Mouse (Mus musculus) forebrain, embryonic 13.5 days (tissue): ENCODE results near the gene Atp2b2. TPM values are rescaled to one million over a fixed set of nuclear protein-coding genes. Genes with fewer than 3 reads are reported as not detected.

ENCODE experiments used
- ATAC-seq: fragments of 200-750 bp; cut with Nextera tagmentation; 2 replicates; pipeline ENCODE4 v1.8.0; 2017
- H3K27ac ChIP-seq: fragments of 300-500 bp; sonication (generic); 2 replicates; pipeline ENCODE4 v1.5.1; 2015; ENCODE audit warnings: inconsistent platforms, mild to moderate bottlenecking, moderate library complexity
- H3K27me3 ChIP-seq: fragments of 300-500 bp; sonication (generic); 2 replicates; pipeline ENCODE4 v1.6.1; 2015; ENCODE audit warnings: mild to moderate bottlenecking, inconsistent platforms
- H3K36me3 ChIP-seq: fragments of 300-500 bp; sonication (generic); 2 replicates; pipeline ENCODE4 v1.6.1; 2015; ENCODE audit warnings: mild to moderate bottlenecking, inconsistent platforms; ENCODE audit not compliant: poor library complexity, severe bottlenecking
- H3K4me1 ChIP-seq: fragments of 300-500 bp; sonication (generic); 2 replicates; pipeline ENCODE4 v1.6.1; 2015; ENCODE audit warnings: inconsistent platforms
- H3K4me2 ChIP-seq: fragments of 300-500 bp; sonication (generic); 2 replicates; pipeline ENCODE4 v1.6.1; 2015; ENCODE audit warnings: inconsistent platforms, mild to moderate bottlenecking, moderate library complexity
- H3K4me3 ChIP-seq: fragments of 300-500 bp; sonication (generic); 2 replicates; pipeline ENCODE4 v1.5.1; 2015; ENCODE audit warnings: mild to moderate bottlenecking, inconsistent platforms
- H3K9ac ChIP-seq: fragments of 300-500 bp; sonication (generic); 2 replicates; pipeline ENCODE4 v1.6.1; 2015; ENCODE audit warnings: mild to moderate bottlenecking, inconsistent platforms
- H3K9me3 ChIP-seq: fragments of 300-500 bp; sonication (generic); replicated peaks from 2 replicates; pipeline ENCODE4 v1.6.1; 2016; ENCODE audit warnings: inconsistent platforms
- WGBS: fragments of 180-500 bp; shearing (Covaris S2); methylation state at CpG from one replicate; pipeline ENCODE4 v1.1.7; 2015; 5-methylcytosine and 5-hydroxymethylcytosine counted together
- polyA plus RNA-seq: library from polyadenylated mRNA; unstranded; fragments of >200 nt; fragmentation: Nextera tagmentation; extraction: Ambion mirVana; gene quantifications from 2 replicates; pipeline ENCODE4 v1.2.1, GENCODE M21; 2015

Atp2b2 gene
- polyA plus RNA-seq, 1 experiment from 2014 or later = 15.5 TPM

GRCm38 (mm10) chr6:113843248-113843647 is 199.2 kb downstream of the Atp2b2 start:
- WGBS = 11% methylated on average over 3 of the region's 3 CpGs
- Histone ChIP-seq H3K36me3 (peaks cover 15% of the 10 kb centered on the region), H3K4me3 (no peak overlapping the region), H3K9me3 (no peaks in the 10 kb centered on the region), H3K4me2 (no peak overlapping the region), H3K27ac (no peak overlapping the region), H3K4me1 (0 out of 2 replicates have a peak, but pooled peaks cover 8% of the 10 kb centered on the region), H3K27me3 (no peaks in the 10 kb centered on the region), H3K9ac (no peak overlapping the region)
- no peak for ATAC-seq

GRCm38 (mm10) chr6:113838493-113838892 is 203.9 kb downstream of the Atp2b2 start:
- Histone ChIP-seq H3K9me3 (no peaks in the 10 kb centered on the region), H3K27me3 (no peaks in the 10 kb centered on the region), H3K4me2 (no peak overlapping the region), H3K36me3 (peaks cover 15% of the 10 kb centered on the region), H3K27ac (no peak overlapping the region), H3K4me1 (0 out of 2 replicates have a peak, but pooled peaks cover 6% of the 10 kb centered on the region), H3K9ac (no peak overlapping the region), H3K4me3 (no peak overlapping the region)
- WGBS = 46% methylated on average over 1 of the region's 1 CpGs
- no peak for ATAC-seq

GRCm38 (mm10) chr6:113837740-113838139 is 204.7 kb downstream of the Atp2b2 start:
- Histone ChIP-seq H3K4me1 (no peaks in the 10 kb centered on the region), H3K4me3 (no peak overlapping the region), H3K36me3 (peaks cover 15% of the 10 kb centered on the region), H3K27me3 (no peaks in the 10 kb centered on the region), H3K4me2 (no peak overlapping the region), H3K9me3 (no peaks in the 10 kb centered on the region), H3K9ac (no peak overlapping the region), H3K27ac (no peak overlapping the region)
- ATAC-seq = no peak
- 71% methylated on average over 2 of the region's 2 CpGs for WGBS

- no peak for ATAC-seq
- whole genome bisulfite sequencing = 80% methylated on average over 3 of the region's 3 CpGs
- Histone ChIP-seq H3K4me1 (no peaks in the 10 kb centered on the region), H3K9ac (no peak overlapping the region), H3K4me2 (no peak overlapping the region), H3K4me3 (no peak overlapping the region), H3K9me3 (no peaks in the 10 kb centered on the region), H3K36me3 (peaks cover 6% of the 10 kb centered on the region), H3K27ac (no peak overlapping the region), H3K27me3 (no peaks in the 10 kb centered on the region)
These were observed 205.9 kb downstream of the Atp2b2 start for GRCm38 (mm10) chr6:113836545-113836944.

GRCm38 (mm10) chr6:113830463-113830862 is 211.9 kb downstream of the Atp2b2 start:
- no peak overlapping the region for H3K4me2 ChIP-seq
- H3K27me3 ChIP-seq = no peaks in the 10 kb centered on the region
- H3K27ac ChIP-seq = no peak overlapping the region
- no peak overlapping the region for H3K9ac ChIP-seq
- 95% methylated on average over 2 of the region's 2 CpGs for WGBS
- no peaks in the 10 kb centered on the region for H3K9me3 ChIP-seq
- no peak overlapping the region for H3K4me3 ChIP-seq
- 0 out of 2 replicates have a peak, but pooled peaks cover 3% of the 10 kb centered on the region for H3K4me1 ChIP-seq
- ATAC-seq = no peak
- H3K36me3 ChIP-seq = no peaks in the 10 kb centered on the region

GRCm38 (mm10) chr6:113827309-113827708 is 215.1 kb downstream of the Atp2b2 start:
- no peak overlapping the region for H3K9ac ChIP-seq
- no peak for ATAC-seq
- no peak overlapping the region for H3K4me3 ChIP-seq
- 78% methylated on average over 4 of the region's 4 CpGs for WGBS
- no peak overlapping the region for H3K27ac ChIP-seq
- H3K4me1 ChIP-seq = 0 out of 2 replicates have a peak, but pooled peaks cover 3% of the 10 kb centered on the region
- H3K36me3 ChIP-seq = no peaks in the 10 kb centered on the region
- H3K4me2 ChIP-seq = no peak overlapping the region
- no peaks in the 10 kb centered on the region for H3K9me3 ChIP-seq
- no peaks in the 10 kb centered on the region for H3K27me3 ChIP-seq

- Histone ChIP-seq H3K27me3 (no peaks in the 10 kb centered on the region), H3K9ac (no peak overlapping the region), H3K4me3 (no peak overlapping the region), H3K36me3 (no peaks in the 10 kb centered on the region), H3K9me3 (no peaks in the 10 kb centered on the region), H3K4me1 (no peaks in the 10 kb centered on the region), H3K27ac (no peak overlapping the region), H3K4me2 (no peak overlapping the region)
- WGBS = 32% methylated on average over 7 of the region's 7 CpGs
- no peak for ATAC-seq
These were observed 220.0 kb downstream of the Atp2b2 start for GRCm38 (mm10) chr6:113822417-113822816.

GRCm38 (mm10) chr6:113816690-113817089 is 225.7 kb downstream of the Atp2b2 start:
- no peak overlapping the region for H3K4me3 ChIP-seq
- H3K36me3 ChIP-seq = peaks cover 25% of the 10 kb centered on the region
- 88% methylated on average over 3 of the region's 3 CpGs for WGBS
- H3K9me3 ChIP-seq = no peaks in the 10 kb centered on the region
- no peak overlapping the region for H3K27ac ChIP-seq
- no peaks in the 10 kb centered on the region for H3K27me3 ChIP-seq
- no peak overlapping the region for H3K4me2 ChIP-seq
- no peaks in the 10 kb centered on the region for H3K4me1 ChIP-seq
- ATAC-seq = no peak
- no peak overlapping the region for H3K9ac ChIP-seq

GRCm38 (mm10) chr6:113811462-113811861 is 231.0 kb downstream of the Atp2b2 start:
- no peak overlapping the region for H3K4me3 ChIP-seq
- H3K36me3 ChIP-seq = peaks cover 63% of the 10 kb centered on the region
- no peak overlapping the region for H3K27ac ChIP-seq
- WGBS = 73% methylated on average over 1 of the region's 1 CpGs
- H3K27me3 ChIP-seq = no peaks in the 10 kb centered on the region
- no peaks in the 10 kb centered on the region for H3K9me3 ChIP-seq
- no peak overlapping the region for H3K4me2 ChIP-seq
- no peak for ATAC-seq
- H3K4me1 ChIP-seq = no peaks in the 10 kb centered on the region
- H3K9ac ChIP-seq = no peak overlapping the region

GRCm38 (mm10) chr6:113810667-113811066 is 231.7 kb downstream of the Atp2b2 start:
- Histone ChIP-seq H3K4me2 (no peak overlapping the region), H3K4me3 (no peak overlapping the region), H3K27me3 (no peaks in the 10 kb centered on the region), H3K36me3 (peaks cover 69% of the 10 kb centered on the region), H3K27ac (no peak overlapping the region), H3K9ac (no peak overlapping the region), H3K4me1 (no peaks in the 10 kb centered on the region), H3K9me3 (peaks cover 2% of the 10 kb centered on the region; the same call in 1 of the 2 replicates)
- ATAC-seq = no peak
- WGBS = 76% methylated on average over 4 of the region's 4 CpGs

- no peak for ATAC-seq
- no peak overlapping the region for H3K9ac ChIP-seq
- peaks cover 77% of the 10 kb centered on the region for H3K36me3 ChIP-seq
- H3K4me2 ChIP-seq = no peak overlapping the region
- no peaks in the 10 kb centered on the region for H3K27me3 ChIP-seq
- 69% methylated on average over 5 of the region's 5 CpGs for WGBS
- H3K4me1 ChIP-seq = no peaks in the 10 kb centered on the region
- H3K9me3 ChIP-seq = peaks cover 9% of the 10 kb centered on the region; the same call in 1 of the 2 replicates
- no peak overlapping the region for H3K4me3 ChIP-seq
- H3K27ac ChIP-seq = no peak overlapping the region
These were observed 236.2 kb downstream of the Atp2b2 start for GRCm38 (mm10) chr6:113806241-113806640.

GRCm38 (mm10) chr6:113801233-113801632 is 241.2 kb downstream of the Atp2b2 start:
- Histone ChIP-seq H3K9me3 (peaks cover 9% of the 10 kb centered on the region; the same call in 1 of the 2 replicates), H3K27ac (no peak overlapping the region), H3K9ac (no peak overlapping the region), H3K27me3 (no peaks in the 10 kb centered on the region), H3K4me2 (no peak overlapping the region), H3K4me3 (no peak overlapping the region), H3K36me3 (peaks cover 43% of the 10 kb centered on the region), H3K4me1 (peaks cover 19% of the 10 kb centered on the region)
- no peak for ATAC-seq

- Histone ChIP-seq H3K9ac (no peak overlapping the region), H3K9me3 (no peaks in the 10 kb centered on the region; the same call in 1 of the 2 replicates), H3K4me2 (no peak overlapping the region), H3K27me3 (no peaks in the 10 kb centered on the region), H3K4me3 (no peak overlapping the region), H3K4me1 (peaks cover 32% of the 10 kb centered on the region), H3K36me3 (peaks cover 30% of the 10 kb centered on the region), H3K27ac (peak overlapping the region; percentile 65; the same call in 1 of the 2 replicates)
- 85% methylated on average over 3 of the region's 3 CpGs for WGBS
- ATAC-seq = no peak
These were observed 242.5 kb downstream of the Atp2b2 start for GRCm38 (mm10) chr6:113799915-113800314.
